Mouse (Mus musculus): ENCODE results near the gene Tesc.

The Tesc gene

GRCm38 (mm10) chr5:118015028-118015427 is 12.5 kb upstream of the Tesc start:
- in situ Hi-C loops (cut with MboI, MseI): no loop called here

GRCm38 (mm10) chr5:118015669-118016068 is 11.9 kb upstream of the Tesc start:
- in situ Hi-C loops (cut with MboI, MseI): no loop called here

GRCm38 (mm10) chr5:118017527-118017926 is 10.0 kb upstream of the Tesc start:
- in situ Hi-C loops (cut with MboI, MseI): no loop called here

GRCm38 (mm10) chr5:118019905-118020304 is 7.6 kb upstream of the Tesc start:
- in situ Hi-C loops (cut with MboI, MseI): no loop called here

- in situ Hi-C loops (cut with MboI, MseI): no loop called here
Measured at GRCm38 (mm10) chr5:118023053-118023452, 4.5 kb upstream of the Tesc start.

- in situ Hi-C loops (cut with MboI, MseI): loop anchor here (5.0 kb wide), 1 partner anchor 41 kb away; no protein-coding TSS in a partner anchor
Measured at GRCm38 (mm10) chr5:118025880-118026279, 1.7 kb upstream of the Tesc start.

- in situ Hi-C loops (cut with MboI, MseI): loop anchor here (5.0 kb wide), 1 partner anchor 41 kb away; no protein-coding TSS in a partner anchor
Measured at GRCm38 (mm10) chr5:118026343-118026742, 1.2 kb upstream of the Tesc start.

- in situ Hi-C loops (cut with MboI, MseI): loop anchor here (5.0 kb wide), 1 partner anchor 40 kb away; no protein-coding TSS in a partner anchor
Measured at GRCm38 (mm10) chr5:118027101-118027697, 344 bp upstream of the Tesc start.

- in situ Hi-C loops (cut with MboI, MseI): loop anchor here (5.0 kb wide), 1 partner anchor 39 kb away; no protein-coding TSS in a partner anchor
Measured at GRCm38 (mm10) chr5:118028191-118029034, 870 bp downstream of the Tesc start.

- in situ Hi-C loops (cut with MboI, MseI): loop anchor here (5.0 kb wide), 1 partner anchor 38 kb away; no protein-coding TSS in a partner anchor
Measured at GRCm38 (mm10) chr5:118029035-118029408, 1.5 kb downstream of the Tesc start.

- in situ Hi-C loops (cut with MboI, MseI): loop anchor here (5.0 kb wide), 1 partner anchor 38 kb away; no protein-coding TSS in a partner anchor
Measured at GRCm38 (mm10) chr5:118029420-118029819, 1.9 kb downstream of the Tesc start.

- in situ Hi-C loops (cut with MboI, MseI): no loop called here
Measured at GRCm38 (mm10) chr5:118030022-118030675, 2.6 kb downstream of the Tesc start.

- in situ Hi-C loops (cut with MboI, MseI): no loop called here
Measured at GRCm38 (mm10) chr5:118031059-118031458, 3.5 kb downstream of the Tesc start.

- in situ Hi-C loops (cut with MboI, MseI): no loop called here
Measured at GRCm38 (mm10) chr5:118031508-118031907, 4.0 kb downstream of the Tesc start.

- in situ Hi-C loops (cut with MboI, MseI): no loop called here
Measured at GRCm38 (mm10) chr5:118033328-118033727, 5.8 kb downstream of the Tesc start.

- in situ Hi-C loops (cut with MboI, MseI): no loop called here
Measured at GRCm38 (mm10) chr5:118033740-118034139, 6.2 kb downstream of the Tesc start.

- in situ Hi-C loops (cut with MboI, MseI): no loop called here
Measured at GRCm38 (mm10) chr5:118034632-118035031, 7.1 kb downstream of the Tesc start.

GRCm38 (mm10) chr5:118035786-118036185 is 8.2 kb downstream of the Tesc start:
- in situ Hi-C loops (cut with MboI, MseI): no loop called here

- in situ Hi-C loops (cut with MboI, MseI): no loop called here
Measured at GRCm38 (mm10) chr5:118036888-118037797, 9.6 kb downstream of the Tesc start.

- in situ Hi-C loops (cut with MboI, MseI): no loop called here
Measured at GRCm38 (mm10) chr5:118037798-118038484, 10.4 kb downstream of the Tesc start.
